Mouse (Mus musculus) inflammation-experienced regulatory T-cells, adult 6 months (primary cell): ENCODE results near the gene Scly. TPM values are rescaled to one million over a fixed set of nuclear protein-coding genes. Genes with fewer than 3 reads are reported as not detected.
A peak's percentile ranks its signal among the peaks of the same experiment; 100 is the strongest.

Experiments
- ATAC-seq: one replicate; pipeline ENCODE4 v1.8.0; 2017
- polyA plus RNA-seq, 3 experiments: library from polyadenylated mRNA; unstranded; fragments of 100-300 nt; shearing (Covaris generic); gene quantifications; one replicate each; pipeline ENCODE4 v1.2.1; 2017

Gene Scly
- polyA plus RNA-seq, 3 experiments from 2014 or later, result 64.1 to 75.8 (median 73.6) TPM

- ATAC-seq, result no peak
Measured at GRCm38 (mm10) chr1:91364822-91365644, 66.9 kb downstream of the Scly start.

- ATAC-seq, result peak; percentile 7
Measured at GRCm38 (mm10) chr1:91365816-91366214, 67.7 kb downstream of the Scly start.

DNA sequence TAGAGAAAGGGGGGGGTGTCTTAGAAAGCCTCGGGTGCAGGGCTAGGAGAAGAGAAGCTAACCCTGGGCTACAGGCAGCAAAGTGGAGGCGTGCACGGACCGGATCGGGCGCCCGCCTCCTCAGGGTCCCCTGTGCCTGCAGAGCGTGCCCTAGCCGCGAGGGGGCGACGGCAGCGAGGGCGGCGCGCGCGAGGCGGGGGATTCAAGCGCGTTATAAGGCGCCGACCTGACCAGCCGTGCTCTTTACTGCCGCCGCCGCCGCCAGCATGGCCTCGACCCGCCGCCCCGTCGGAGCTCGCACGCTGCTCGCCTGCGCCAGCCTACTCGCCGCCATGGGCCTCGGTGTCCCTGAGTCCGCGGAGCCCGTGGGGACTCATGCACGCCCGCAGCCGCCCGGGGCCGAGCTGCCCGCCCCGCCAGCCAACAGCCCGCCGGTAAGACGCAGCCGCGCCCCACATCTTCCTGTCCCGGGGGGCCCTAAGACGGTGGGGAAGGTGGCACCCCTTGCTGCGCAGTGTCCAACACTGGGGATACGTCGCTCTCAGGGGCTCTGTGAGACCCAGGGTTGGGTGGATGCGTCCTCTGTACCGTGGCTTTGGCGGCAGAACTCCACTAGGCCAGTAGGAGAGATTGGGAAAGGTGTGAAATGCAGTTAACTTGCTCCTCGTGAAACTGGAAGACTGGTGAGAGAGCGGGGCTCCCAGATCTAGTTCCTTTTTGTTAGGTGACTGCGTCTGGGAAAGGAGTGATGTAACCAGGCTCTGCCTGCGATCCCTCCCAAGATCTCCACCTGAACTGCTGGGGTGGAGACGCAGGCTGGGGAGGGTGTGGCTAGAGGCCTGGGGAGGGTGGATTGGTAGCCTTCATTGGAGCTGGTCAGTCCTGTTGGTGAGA, 68.3 kb downstream of the Scly start, which contains the start of gene Erfe:
TSS of gene Erfe (plus strand) at position 216 of the 894 bp plus-strand sequence.
- ATAC-seq, result peak; percentile 80

GRCm38 (mm10) chr1:91367295-91367694, 69.2 kb downstream of the Scly start:
- no peak for ATAC-seq

DNA sequence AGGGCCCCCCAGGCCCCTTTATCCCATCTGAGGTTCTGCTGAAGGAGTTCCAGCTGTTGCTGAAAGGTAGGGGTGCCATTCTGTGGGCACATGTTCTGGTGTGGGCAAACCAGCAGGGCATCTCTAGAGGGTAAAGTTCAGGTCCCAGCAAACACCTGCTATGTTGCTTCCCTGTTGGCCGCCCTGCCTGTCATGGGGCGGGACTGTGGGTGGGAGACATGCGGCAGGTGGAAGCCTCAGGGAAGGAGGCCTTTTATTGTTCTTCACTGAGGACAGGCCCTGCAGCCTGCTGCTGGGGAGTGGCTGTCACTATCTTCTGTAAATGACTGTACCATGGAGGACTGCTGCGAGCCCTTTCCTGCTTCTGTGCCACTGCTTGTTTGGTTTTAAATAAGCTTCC, 71.3 kb downstream of the Scly start:
- no peak for ATAC-seq

DNA sequence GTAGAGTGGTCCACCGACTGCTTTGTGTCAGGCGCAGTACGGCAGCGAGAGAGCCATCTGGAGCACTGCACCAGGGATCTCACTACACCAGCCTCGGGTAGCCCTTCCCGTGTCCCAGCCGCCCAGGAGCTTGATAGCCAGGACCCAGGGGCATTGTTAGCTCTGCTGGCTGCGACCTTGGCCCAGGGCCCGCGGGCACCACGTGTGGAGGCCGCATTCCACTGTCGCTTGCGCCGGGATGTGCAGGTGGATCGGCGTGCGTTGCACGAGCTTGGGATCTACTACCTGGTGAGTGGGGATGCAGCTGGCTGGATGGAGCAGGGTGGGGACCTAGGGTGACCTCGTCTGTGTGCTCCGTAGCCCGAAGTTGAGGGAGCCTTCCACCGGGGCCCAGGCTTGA, 71.9 kb downstream of the Scly start:
- no peak for ATAC-seq

Other genes starting within 250 kb of the Scly start
- 1 to 10 TPM in 2 of 3 experiments, not detected in 1; 1.3 to 8.0 TPM for gene Rbm44, start 153.2 kb upstream of the Scly start, polyA plus RNA-seq
- gene Ramp1, start 118.5 kb upstream of the Scly start, polyA plus RNA-seq, result 10 to 100 TPM; 10.3 to 37.8 (median 35.7) TPM
- gene Ube2f, start 48.0 kb upstream of the Scly start, polyA plus RNA-seq, result 100 to 1,000 TPM in 2 of 3 experiments, 10 to 100 TPM in 1; 86.0 to 104 (median 100) TPM
- not detected for gene Espnl, start 23.7 kb downstream of the Scly start, polyA plus RNA-seq
- gene Klhl30, start 52.7 kb downstream of the Scly start, polyA plus RNA-seq, result not detected
- not detected for gene Erfe, start 68.1 kb downstream of the Scly start, polyA plus RNA-seq
- gene Ilkap, start 100.5 kb downstream of the Scly start, polyA plus RNA-seq, result 10 to 100 TPM; 30.1 to 46.9 (median 37.7) TPM
- 10 to 100 TPM; 11.0 to 13.3 (median 11.4) TPM for gene Hes6, start 115.7 kb downstream of the Scly start, polyA plus RNA-seq
- gene Per2, start 161.0 kb downstream of the Scly start, polyA plus RNA-seq, result 1 to 10 TPM in 2 of 3 experiments, under 1 TPM in 1; 0.69 to 1.6 (median 1.2) TPM
- gene Traf3ip1, start 196.3 kb downstream of the Scly start, polyA plus RNA-seq, result 1 to 10 TPM; 3.3 to 4.8 (median 3.3) TPM
- gene Asb1, start 242.2 kb downstream of the Scly start, polyA plus RNA-seq, result 1 to 10 TPM; 2.3 to 4.3 (median 3.0) TPM